ENCODE assay signal across 16 mouse cellular contexts in genomic region chr19:10691121-10691520, GRCm38 (mm10). TPM values are rescaled to one million over a fixed set of nuclear protein-coding genes. Genes with fewer than 3 reads are reported as not detected.
DNase-seq lines count a peak whose midpoint lies in the region; ATAC-seq and TF ChIP-seq lines count a peak whose summit lies in the region.
"Had no signal": no experiment of that assay in that cellular context is flagged by ENCODE, and none has a peak within 500 bp of the region (broad histone marks: within the 10 kb centered on the region; RNA-seq: fewer than 3 reads in every experiment).

No protein-coding gene starts in this region.

- intact Hi-C loops in heart, postnatal 25 days (cut with DNase I): no loop called here

- H3K79me2 ChIP-seq in MEL (ENCODE audit: control insufficient read depth, insufficient read depth, low read length, poor library complexity): peaks cover 20% of the 10 kb centered on the region

- H3K4me3 ChIP-seq in heart, postnatal 0 days (ENCODE audit: low read depth, low read length): no peak overlapping the region
- H3K4me3 ChIP-seq in MEL (ENCODE audit: control insufficient read depth in 1 of 2, insufficient read depth in 1 of 2, low read depth in 2 of 2, low read length in 2 of 2): no peak overlapping the region
- H3K4me3 ChIP-seq in liver, embryonic 16.5 days (ENCODE audit: low read depth, low read length): no peak overlapping the region
- no peak overlapping the region for H3K4me3 ChIP-seq in forebrain, embryonic 15.5 days

- no peak overlapping the region; the same call in 1 of the 2 replicates for H3K9ac ChIP-seq in heart, postnatal 0 days (replicated peaks; ENCODE audit: low read depth, low read length)
- no peak overlapping the region; the same call in 1 of the 2 replicates for H3K9ac ChIP-seq in MEL (ENCODE audit: control insufficient read depth, low read depth, low read length, poor library complexity, severe bottlenecking)
- 0 out of 2 replicates have a peak overlapping the region, but pooled peaks have one; percentile 5 for H3K9ac ChIP-seq in liver, embryonic 16.5 days (ENCODE audit: low read depth, low read length)
- no peak overlapping the region for H3K9ac ChIP-seq in forebrain, embryonic 15.5 days (replicated peaks)

- H3K4me1 ChIP-seq in heart, postnatal 0 days (ENCODE audit: control insufficient read depth, insufficient read depth): peaks cover 35% of the 10 kb centered on the region
- peaks cover 5 to 26% of the 10 kb centered on the region in 2 experiments for H3K4me1 ChIP-seq in MEL (ENCODE audit: control insufficient read depth in 1 of 2, insufficient read depth in 2 of 2, low read length in 2 of 2)
- peaks cover 53% of the 10 kb centered on the region for H3K4me1 ChIP-seq in liver, embryonic 16.5 days (ENCODE audit: control insufficient read depth, low read depth, low read length)
- peaks cover 49% of the 10 kb centered on the region for H3K4me1 ChIP-seq in forebrain, embryonic 15.5 days

- TF ChIP-seq EP300 in heart, postnatal 0 days (IDR thresholded peaks at IDR 0.05; ENCODE audit: low read depth): no peak
- no peak for TF ChIP-seq EP300 in MEL (IDR thresholded peaks at IDR 0.05; ENCODE audit: low read depth in 1 of 2, low read length in 2 of 2)

- TF ChIP-seq POLR2A in MEL (IDR thresholded peaks at IDR 0.05; ENCODE audit: control insufficient read depth in 1 of 2, insufficient read depth in 1 of 2, low read depth in 1 of 2, low read length in 2 of 2, poor library complexity in 1 of 2): no peak

- H3K27ac ChIP-seq in heart, postnatal 0 days (ENCODE audit: low read depth): peak overlapping the region; percentile 87
- peak overlapping the region; percentile 51 for H3K27ac ChIP-seq in MEL (ENCODE audit: control insufficient read depth, low read depth, low read length)
- peak overlapping the region; percentile 36 for H3K27ac ChIP-seq in liver, embryonic 16.5 days (ENCODE audit: low read length)
- no peak overlapping the region for H3K27ac ChIP-seq in forebrain, embryonic 15.5 days (replicated peaks)

- peak; percentile 40 for DNase-seq in cerebellum, adult 9-11 months
- no peak for DNase-seq in cerebellum, postnatal 36 days
- no peak for DNase-seq in heart, postnatal 0 days (ENCODE audit: low spot score)
- no peak for DNase-seq in heart, postnatal 25 days (ENCODE audit: low spot score)
- no peak for DNase-seq in MEL (ENCODE audit: low read depth, low spot score)
- no peak for DNase-seq in ovary, postnatal 14 days (ENCODE audit: low spot score)
- DNase-seq: cerebellum, adult 18-20 months; left cerebral cortex, postnatal 4 days; lung, postnatal 4 days; thymus, adult 2 months had no signal

- H3K36me3 ChIP-seq in heart, postnatal 0 days (replicated peaks; ENCODE audit: control insufficient read depth, insufficient read depth, low read length): no peaks in the 10 kb centered on the region; the same call in 1 of the 2 replicates
- peaks cover 0 to 20% of the 10 kb centered on the region in 2 experiments; a peak in 2 of 4 replicates for H3K36me3 ChIP-seq in MEL (ENCODE audit: control insufficient read depth in 1 of 2, insufficient read depth in 2 of 2, low read length in 2 of 2)
- H3K36me3 ChIP-seq in liver, embryonic 16.5 days (ENCODE audit: control insufficient read depth, insufficient read depth): no peaks in the 10 kb centered on the region
- H3K36me3 ChIP-seq in forebrain, embryonic 15.5 days: no peaks in the 10 kb centered on the region

- TF ChIP-seq RAD21 in MEL (IDR thresholded peaks at IDR 0.05; ENCODE audit: low read depth, low read length): no peak

- 0 out of 2 replicates have a peak overlapping the region, but pooled peaks have one; percentile 70 for H3K4me2 ChIP-seq in heart, postnatal 0 days (ENCODE audit: low read depth, low read length)
- H3K4me2 ChIP-seq in liver, embryonic 16.5 days (ENCODE audit: low read depth, low read length): 0 out of 2 replicates have a peak overlapping the region, but pooled peaks have one; percentile 32
- no peak overlapping the region for H3K4me2 ChIP-seq in forebrain, embryonic 15.5 days (replicated peaks)

- no peaks in the 10 kb centered on the region for H3K27me3 ChIP-seq in heart, postnatal 0 days (ENCODE audit: control insufficient read depth, insufficient read depth, low read length)
- H3K27me3 ChIP-seq in MEL (ENCODE audit: control insufficient read depth in 1 of 2, insufficient read depth in 2 of 2, low read length in 2 of 2): no peaks in the 10 kb centered on the region
- H3K27me3 ChIP-seq in liver, embryonic 16.5 days (ENCODE audit: control insufficient read depth, insufficient read depth, low read depth, low read length): no peaks in the 10 kb centered on the region
- no peaks in the 10 kb centered on the region for H3K27me3 ChIP-seq in forebrain, embryonic 15.5 days

- H3K9me3 ChIP-seq in heart, postnatal 0 days (replicated peaks; ENCODE audit: control insufficient read depth, low read length): no peaks in the 10 kb centered on the region
- no peaks in the 10 kb centered on the region for H3K9me3 ChIP-seq in MEL (replicated peaks; ENCODE audit: insufficient read depth, low read length)
- H3K9me3 ChIP-seq in liver, embryonic 16.5 days (replicated peaks; ENCODE audit: control insufficient read depth, low read length): no peaks in the 10 kb centered on the region
- no peaks in the 10 kb centered on the region for H3K9me3 ChIP-seq in forebrain, embryonic 15.5 days

- 91% methylated on average over 4 of the region's 4 CpGs for WGBS in heart, postnatal 0 days
- 77% methylated on average over 4 of the region's 4 CpGs for WGBS in liver, embryonic 16.5 days (ENCODE audit: insufficient replicate concordance)
- 95% methylated on average over 4 of the region's 4 CpGs for WGBS in forebrain, embryonic 15.5 days

- ATAC-seq in heart, postnatal 0 days (ENCODE audit: insufficient read depth, low read depth): no peak
- ATAC-seq in liver, embryonic 16.5 days (ENCODE audit: low read depth): no peak
- ATAC-seq in forebrain, embryonic 15.5 days (replicated peaks): no peak
- ATAC-seq: forebrain, embryonic 16.5 days; inflammation-experienced regulatory T-cells, adult 6 months had no signal

- TF ChIP-seq CTCF in heart, postnatal 0 days (IDR thresholded peaks at IDR 0.05; ENCODE audit: low read depth): no peak
- TF ChIP-seq CTCF in MEL (IDR thresholded peaks at IDR 0.05 in 2 of 3, conservative IDR thresholded peaks at IDR 0.05 in 1 of 3; ENCODE audit: control insufficient read depth in 1 of 3, insufficient read depth in 1 of 3, low read depth in 2 of 3, low read length in 3 of 3, poor library complexity in 1 of 3, severe bottlenecking in 1 of 3): no peak

TF ChIP-seq in MEL, 35 proteins besides CTCF, POLR2A, EP300 and RAD21 (continues in another document):
- no peak for TF ChIP-seq NRF1 (IDR thresholded peaks at IDR 0.05; ENCODE audit: insufficient read depth, low read depth, low read length, poor library complexity, severe bottlenecking)
- no peak for TF ChIP-seq POLR2AphosphoS2 (IDR thresholded peaks at IDR 0.05; ENCODE audit: low read length)
- no peak for TF ChIP-seq E2F4 (IDR thresholded peaks at IDR 0.05; ENCODE audit: borderline replicate concordance, low read depth, low read length)
- TF ChIP-seq RCOR1 (IDR thresholded peaks at IDR 0.05; ENCODE audit: low read depth, low read length): no peak
- TF ChIP-seq ZKSCAN1 (IDR thresholded peaks at IDR 0.05; ENCODE audit: low read depth, low read length): no peak
- no peak for TF ChIP-seq JUND (IDR thresholded peaks at IDR 0.05; ENCODE audit: low read depth, low read length)
- TF ChIP-seq NELFE (IDR thresholded peaks at IDR 0.05; ENCODE audit: low read depth, low read length): no peak

RNA-seq across cellular contexts. Expression of gene Vps37c, which starts 2.6 kb away (rescaled TPM):
- total RNA-seq in heart, postnatal 0 days (2014; rRNA removed; ENCODE audit: low replicate concordance): 25.5 and 42.1 TPM in 2 replicates
- polyA plus RNA-seq in heart, postnatal 0 days (2015; fragmentation: Nextera tagmentation; extraction: Ambion mirVana): 22.2 and 23.0 TPM in 2 replicates
- total RNA-seq in heart, postnatal 25 days (2021): 10 to 100 TPM; 21.1 to 21.8 TPM
- total RNA-seq in MEL (2012; rRNA removed): 6.5 and 8.1 TPM in 2 replicates
- 10 to 100 TPM in 1 of 2 experiments, not detected in 1; 11.9 TPM for polyA plus RNA-seq in MEL (2012; ENCODE audit: insufficient read depth in 1 of 2, insufficient read length in 2 of 2, low read depth in 1 of 2, low replicate concordance in 2 of 2, missing spikeins in 1 of 2)
- polyA plus RNA-seq in liver, embryonic 16.5 days (2015; fragmentation: Nextera tagmentation; extraction: Ambion mirVana): 11.7 and 12.1 TPM in 2 replicates
- polyA plus RNA-seq in forebrain, embryonic 15.5 days (2015; fragmentation: Nextera tagmentation; extraction: Ambion mirVana): 39.3 and 41.1 TPM in 2 replicates

RNA-seq across cellular contexts. Expression of gene Pga5, which starts 13.2 kb away (rescaled TPM):
- total RNA-seq in heart, postnatal 0 days (2014; rRNA removed; ENCODE audit: low replicate concordance): not detected in 2 replicates
- polyA plus RNA-seq in heart, postnatal 0 days (2015; fragmentation: Nextera tagmentation; extraction: Ambion mirVana): not detected in 2 replicates
- not detected for total RNA-seq in heart, postnatal 25 days (2021)
- not detected in 2 replicates for total RNA-seq in MEL (2012; rRNA removed)
- not detected for polyA plus RNA-seq in MEL (2012; ENCODE audit: insufficient read depth in 1 of 2, insufficient read length in 2 of 2, low read depth in 1 of 2, low replicate concordance in 2 of 2, missing spikeins in 1 of 2)
- 0.06 TPM in 1 of 2 replicates, not detected in the other for polyA plus RNA-seq in liver, embryonic 16.5 days (2015; fragmentation: Nextera tagmentation; extraction: Ambion mirVana)
- polyA plus RNA-seq in forebrain, embryonic 15.5 days (2015; fragmentation: Nextera tagmentation; extraction: Ambion mirVana): not detected in 2 replicates
- total RNA-seq: adrenal gland, postnatal 36 days; gastrocnemius, postnatal 4 days; left cerebral cortex, postnatal 4 days had no signal
- polyA plus RNA-seq: forebrain, embryonic 16.5 days; inflammation-experienced regulatory T-cells, adult 6 months had no signal

RNA-seq across cellular contexts. Expression of gene Cd5, which starts 47.7 kb away (rescaled TPM):
- 3.2 TPM in 1 of 2 replicates, not detected in the other for total RNA-seq in heart, postnatal 0 days (2014; rRNA removed; ENCODE audit: low replicate concordance)
- polyA plus RNA-seq in heart, postnatal 0 days (2015; fragmentation: Nextera tagmentation; extraction: Ambion mirVana): 0.12 and 0.23 TPM in 2 replicates
- total RNA-seq in heart, postnatal 25 days (2021): under 1 TPM; 0.34 to 0.48 TPM
- total RNA-seq in MEL (2012; rRNA removed): not detected in 2 replicates
- polyA plus RNA-seq in MEL (2012; ENCODE audit: insufficient read depth in 1 of 2, insufficient read length in 2 of 2, low read depth in 1 of 2, low replicate concordance in 2 of 2, missing spikeins in 1 of 2): not detected
- not detected in 2 replicates for polyA plus RNA-seq in liver, embryonic 16.5 days (2015; fragmentation: Nextera tagmentation; extraction: Ambion mirVana)
- 0.22 and 0.26 TPM in 2 replicates for polyA plus RNA-seq in forebrain, embryonic 15.5 days (2015; fragmentation: Nextera tagmentation; extraction: Ambion mirVana)
- total RNA-seq: left cerebral cortex, postnatal 4 days had no signal

RNA-seq across cellular contexts. Expression of gene Vwce, which starts 57.1 kb away (rescaled TPM):
- total RNA-seq in heart, postnatal 0 days (2014; rRNA removed; ENCODE audit: low replicate concordance): 0.19 and 4.7 TPM in 2 replicates
- polyA plus RNA-seq in heart, postnatal 0 days (2015; fragmentation: Nextera tagmentation; extraction: Ambion mirVana): 0.22 and 0.23 TPM in 2 replicates
- not detected for total RNA-seq in heart, postnatal 25 days (2021)
- total RNA-seq in MEL (2012; rRNA removed): 0.04 and 0.23 TPM in 2 replicates
- 100 to 1,000 TPM in 1 of 2 experiments, 1 to 10 TPM in 1; 1.8 to 666 TPM for polyA plus RNA-seq in MEL (2012; ENCODE audit: insufficient read depth in 1 of 2, insufficient read length in 2 of 2, low read depth in 1 of 2, low replicate concordance in 2 of 2, missing spikeins in 1 of 2)
- polyA plus RNA-seq in liver, embryonic 16.5 days (2015; fragmentation: Nextera tagmentation; extraction: Ambion mirVana): 13.5 and 16.0 TPM in 2 replicates
- polyA plus RNA-seq in forebrain, embryonic 15.5 days (2015; fragmentation: Nextera tagmentation; extraction: Ambion mirVana): 0.38 and 0.39 TPM in 2 replicates
